In genomic region chr8:22199481-22199880, GRCm38 (mm10) we compare ENCODE assay signal across 15 mouse cellular contexts. TPM values are rescaled to one million over a fixed set of nuclear protein-coding genes. Genes with fewer than 3 reads are reported as not detected.
A peak's percentile ranks its signal among the peaks of the same experiment; 100 is the strongest.
DNase-seq lines count a peak whose midpoint lies in the region; ATAC-seq and TF ChIP-seq lines count a peak whose summit lies in the region.
"Had no signal": no experiment of that assay in that cellular context is flagged by ENCODE, and none has a peak within 500 bp of the region (broad histone marks: within the 10 kb centered on the region; RNA-seq: fewer than 3 reads in every experiment).

No protein-coding gene starts in this region.

- peak; percentile 41 for DNase-seq in CD4-positive, CD25-positive, alpha-beta regulatory T cell, adult 2 months (ENCODE audit: low read depth, low spot score)
- DNase-seq in layer of hippocampus, adult 2 months (ENCODE audit: low spot score in 2 of 2) = no peak
- DNase-seq in layer of hippocampus, adult 11-12 months (ENCODE audit: low spot score) = no peak
- DNase-seq in 3T3-L1 (ENCODE audit: low read depth, low spot score) (peak; percentile 33), ZHBTc4 (ENCODE audit: low read depth, low spot score) (peak; percentile 76)
- DNase-seq in thymus, postnatal 14 days = no peak
- DNase-seq: adrenal gland, postnatal 36 days; forebrain, postnatal 0 days; heart, postnatal 36 days; thymus, adult 18-20 months had no signal

- peak; percentile 50 for TF ChIP-seq CTCF in layer of hippocampus, adult 2 months (conservative IDR thresholded peaks at IDR 0.05)

- H3K27ac ChIP-seq in layer of hippocampus, adult 2 months = no peak overlapping the region
- H3K27ac ChIP-seq: embryonic facial prominence, embryonic 15.5 days had no signal

- no peak for ATAC-seq in CD4-positive, CD25-positive, alpha-beta regulatory T cell, adult 4 months
- ATAC-seq in erythroid progenitor cell, adult 5-6 weeks (replicated peaks; ENCODE audit: low FRiP score, poor library complexity, severe bottlenecking) = no peak
- ATAC-seq: forebrain, postnatal 0 days; intestine, embryonic 16.5 days had no signal

- no peak overlapping the region for H3K4me3 ChIP-seq in layer of hippocampus, adult 2 months
- H3K4me3 ChIP-seq: embryonic facial prominence, embryonic 15.5 days; megakaryocyte, embryonic 14.5 days had no signal

RNA-seq across cellular contexts. Expression of gene Vps36, which starts 6.9 kb away (rescaled TPM):
- polyA plus RNA-seq in CD4-positive, CD25-positive, alpha-beta regulatory T cell, adult 4 months (2017; shearing (Covaris generic)) = 10 to 100 TPM; 29.4 to 34.6 TPM
- total RNA-seq in layer of hippocampus, adult 2 months (2021) = 10 to 100 TPM; 25.2 to 26.0 TPM
- 7.1 and 7.2 TPM in 2 replicates for total RNA-seq in erythroid progenitor cell, adult 5-6 weeks (2015; ENCODE audit: low replicate concordance)
- total RNA-seq in erythroid progenitor cell, adult 5-6 weeks (2017; ENCODE audit: low replicate concordance) = 6.0 and 6.1 TPM in 2 replicates

RNA-seq across cellular contexts. Expression of gene Ckap2, which starts 13.9 kb away (rescaled TPM):
- 1 to 10 TPM; 2.5 to 5.8 TPM for polyA plus RNA-seq in CD4-positive, CD25-positive, alpha-beta regulatory T cell, adult 4 months (2017; shearing (Covaris generic))
- 1 to 10 TPM in 1 of 2 experiments, under 1 TPM in 1; 0.61 to 1.0 TPM for total RNA-seq in layer of hippocampus, adult 2 months (2021)
- 292 and 294 TPM in 2 replicates for total RNA-seq in erythroid progenitor cell, adult 5-6 weeks (2015; ENCODE audit: low replicate concordance)
- total RNA-seq in erythroid progenitor cell, adult 5-6 weeks (2017; ENCODE audit: low replicate concordance) = 270 and 283 TPM in 2 replicates

RNA-seq across cellular contexts. Expression of gene Thsd1, which starts 27.6 kb away (rescaled TPM):
- polyA plus RNA-seq in CD4-positive, CD25-positive, alpha-beta regulatory T cell, adult 4 months (2017; shearing (Covaris generic)) = under 1 TPM; 0.46 to 0.53 TPM
- 1 to 10 TPM; 3.0 to 3.4 TPM for total RNA-seq in layer of hippocampus, adult 2 months (2021)
- total RNA-seq in erythroid progenitor cell, adult 5-6 weeks (2015; ENCODE audit: low replicate concordance) = not detected in 2 replicates
- 0.13 TPM in 1 of 2 replicates, not detected in the other for total RNA-seq in erythroid progenitor cell, adult 5-6 weeks (2017; ENCODE audit: low replicate concordance)

RNA-seq across cellular contexts. Expression of gene Nek3, which starts 33.2 kb away (rescaled TPM):
- 1 to 10 TPM; 4.9 to 7.2 TPM for polyA plus RNA-seq in CD4-positive, CD25-positive, alpha-beta regulatory T cell, adult 4 months (2017; shearing (Covaris generic))
- total RNA-seq in layer of hippocampus, adult 2 months (2021) = 1 to 10 TPM; 2.5 to 2.7 TPM
- 18.9 and 45.0 TPM in 2 replicates for total RNA-seq in erythroid progenitor cell, adult 5-6 weeks (2015; ENCODE audit: low replicate concordance)
- total RNA-seq in erythroid progenitor cell, adult 5-6 weeks (2017; ENCODE audit: low replicate concordance) = 39.0 and 46.9 TPM in 2 replicates

Comparison
In these comparisons a context has a peak if more than half of its experiments do, and no peak if none do; other contexts are left out.
1. DNase-seq: peak in CD4-positive, CD25-positive, alpha-beta regulatory T cell, adult 2 months (single experiment), 3T3-L1 (single experiment) and ZHBTc4 (single experiment); none in layer of hippocampus, adult 2 months (0 of 2), layer of hippocampus, adult 11-12 months (single experiment) and thymus, postnatal 14 days (single experiment).
2. RNA of gene Ckap2, which starts 13.9 kb away (total RNA-seq): 270 to 294 TPM in erythroid progenitor cell, adult 5-6 weeks; 0.61 to 1.0 TPM in layer of hippocampus, adult 2 months; every median in the first group is over 100 times any median in the second.